Mouse (Mus musculus): ENCODE measurements around the gene Pard3.
"Not testable (repeated sequence)": the region's sequence is repeated elsewhere in the genome, so short reads cannot be mapped to it uniquely, and the experiment has no call there.

Pard3 gene

DNA sequence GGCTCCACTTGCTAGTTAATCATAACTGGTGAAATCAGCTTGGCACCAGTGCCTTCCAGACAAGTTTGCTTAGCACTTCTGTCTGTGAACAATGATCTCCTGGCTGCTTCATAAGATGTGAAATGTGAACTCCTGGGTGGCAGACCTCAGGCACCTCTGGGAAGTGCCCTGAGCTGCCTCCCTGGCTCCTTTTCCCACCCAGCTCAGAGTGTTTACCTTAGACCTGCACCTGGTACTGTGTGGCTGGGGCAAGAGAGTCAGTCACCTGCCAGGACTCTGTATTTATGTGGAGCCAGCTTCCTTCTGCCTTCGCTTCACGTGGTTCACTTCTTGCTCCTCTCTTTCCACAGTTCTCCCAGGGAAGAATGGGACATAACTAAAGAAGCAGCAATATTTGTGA lies 77.3 kb downstream of the Pard3 start:
- DNase-seq: no peak

DNA sequence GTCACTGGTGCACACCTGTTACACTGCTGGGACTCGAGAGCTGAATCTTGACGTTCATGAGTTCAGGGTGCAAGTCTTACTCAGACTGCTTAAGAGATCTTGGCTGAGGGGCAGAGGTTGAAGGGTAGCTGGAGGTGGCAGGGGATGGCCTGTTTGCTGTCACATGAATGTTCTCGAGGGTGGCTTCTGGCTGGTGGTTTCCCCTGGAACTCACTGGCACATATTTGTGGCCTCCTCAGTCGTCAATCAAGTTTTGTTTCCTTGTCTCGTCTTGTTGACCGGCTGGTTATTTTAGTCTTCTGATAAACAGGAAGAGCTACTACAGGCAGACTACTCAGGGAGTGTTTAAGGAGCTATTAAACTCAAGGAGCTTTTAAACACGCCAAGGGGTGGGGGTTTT lies 79.9 kb downstream of the Pard3 start:
- DNase-seq: no peak

DNA sequence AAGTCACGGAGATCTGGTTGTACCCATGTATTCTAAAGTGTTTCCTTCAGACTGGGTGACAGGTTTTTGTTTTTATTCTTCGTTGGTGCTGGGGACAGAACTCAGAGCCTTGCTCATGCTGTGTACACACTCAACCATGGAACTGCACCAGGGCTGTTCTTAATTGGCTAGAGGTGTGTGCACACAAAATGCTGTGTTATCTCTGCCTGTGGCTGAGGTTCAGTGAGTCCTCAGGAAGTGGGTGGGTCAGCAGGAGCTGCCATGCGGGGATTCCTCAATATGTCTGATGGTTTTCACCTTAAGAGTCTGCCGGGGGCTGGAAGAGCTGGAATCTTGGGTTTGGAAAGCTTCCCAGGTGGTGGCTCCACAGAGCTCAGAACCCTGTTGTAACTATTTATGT lies 80.9 kb downstream of the Pard3 start:
- no peak for DNase-seq

DNA sequence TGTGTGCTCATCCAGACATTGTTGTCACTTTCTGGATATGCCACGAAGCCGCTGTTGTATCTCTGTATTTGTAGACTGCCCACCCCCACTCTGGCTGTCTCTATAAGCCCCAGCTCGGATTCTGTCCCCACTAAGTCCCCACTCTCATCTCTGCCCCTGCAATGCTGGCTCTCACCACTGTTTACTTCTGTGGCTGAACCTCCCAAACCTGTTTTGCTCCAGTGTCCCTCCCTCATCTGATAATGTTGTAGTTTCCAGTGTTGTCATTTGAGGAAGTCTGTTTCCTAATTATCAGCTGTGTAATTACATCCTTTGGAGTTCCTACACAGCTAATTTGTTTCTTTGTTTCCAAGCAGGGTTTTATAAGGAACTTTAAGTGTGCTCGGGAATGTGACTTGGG lies 81.4 kb downstream of the Pard3 start:
- DNase-seq: no peak

DNA sequence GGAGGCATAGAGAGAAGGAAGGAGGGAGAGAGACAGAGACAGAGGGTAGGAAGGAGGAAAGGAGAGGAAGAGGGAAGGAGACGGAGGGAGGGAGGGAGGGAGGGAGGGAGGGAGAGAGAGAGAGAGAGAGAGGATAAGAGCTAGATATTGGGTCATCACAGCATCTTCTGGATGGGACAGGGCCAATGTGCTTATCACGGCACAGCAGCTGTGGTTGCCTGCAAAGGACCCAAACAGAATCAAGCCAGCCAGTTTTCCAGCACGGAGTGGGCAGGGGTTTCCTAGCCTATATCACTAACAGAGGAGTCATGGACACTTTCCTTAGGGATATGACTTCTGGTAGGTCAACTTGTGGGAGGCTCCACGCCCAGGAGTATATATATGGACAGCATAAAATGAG lies 82.4 kb downstream of the Pard3 start:
- no peak for DNase-seq

DNA sequence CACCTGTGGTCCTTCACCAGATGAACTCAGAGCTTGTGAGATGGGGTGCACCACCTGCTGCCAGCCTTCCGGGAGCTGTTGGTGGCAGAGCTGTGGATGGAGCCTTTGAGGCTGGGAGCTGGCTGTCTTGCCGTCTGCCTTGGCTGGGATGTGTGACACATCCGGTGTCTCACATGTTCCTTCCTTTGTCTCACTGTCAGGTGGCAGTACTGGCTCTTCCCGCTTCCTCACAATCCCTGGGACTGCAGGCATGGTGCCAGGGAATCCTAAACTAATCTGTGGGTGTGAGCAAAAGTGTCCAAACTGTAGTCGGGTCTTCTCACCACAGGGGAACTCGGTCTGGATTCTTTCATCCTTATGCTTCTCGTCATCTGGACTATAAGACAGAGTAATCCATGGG lies 85.1 kb downstream of the Pard3 start:
- DNase-seq: no peak

DNA sequence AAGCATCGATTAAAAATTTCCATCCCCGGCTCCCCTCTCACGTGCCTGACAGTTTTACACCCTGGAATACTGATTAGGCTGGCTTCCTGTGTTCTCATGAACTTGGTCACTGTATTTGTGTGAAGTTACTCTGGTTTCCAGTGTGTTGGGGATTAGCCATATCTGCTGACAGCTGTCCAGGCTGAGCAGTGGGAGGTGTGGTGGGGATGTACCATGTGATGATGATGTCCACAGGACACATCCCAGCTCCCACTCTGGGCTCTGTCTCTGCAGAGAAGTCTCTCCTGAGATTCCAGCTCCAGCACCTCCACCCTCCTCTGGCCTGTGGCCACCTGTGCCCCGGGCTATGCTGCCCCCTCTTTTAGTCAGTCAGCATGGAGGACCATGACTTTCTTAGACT lies 87.0 kb downstream of the Pard3 start:
- DNase-seq: no peak

DNA sequence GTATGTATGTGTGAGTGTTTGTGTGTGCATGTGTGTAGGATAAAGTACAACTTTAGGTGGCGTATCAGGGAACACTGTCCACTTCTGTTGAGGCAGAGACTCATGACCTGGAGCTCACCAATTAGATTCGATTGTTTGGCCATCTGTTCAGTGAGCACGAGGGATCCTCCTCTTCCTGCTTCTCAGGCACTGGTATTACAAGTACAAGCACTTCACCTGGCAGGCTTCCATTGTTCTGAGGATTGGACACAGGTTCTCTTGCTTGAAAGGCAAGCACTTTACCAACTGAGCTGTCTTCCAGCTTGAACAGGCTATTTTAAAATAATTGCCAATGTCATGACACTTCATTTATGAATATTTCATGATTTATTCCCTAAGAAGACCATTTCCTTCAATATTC lies 88.0 kb downstream of the Pard3 start:
- DNase-seq: no peak

DNA sequence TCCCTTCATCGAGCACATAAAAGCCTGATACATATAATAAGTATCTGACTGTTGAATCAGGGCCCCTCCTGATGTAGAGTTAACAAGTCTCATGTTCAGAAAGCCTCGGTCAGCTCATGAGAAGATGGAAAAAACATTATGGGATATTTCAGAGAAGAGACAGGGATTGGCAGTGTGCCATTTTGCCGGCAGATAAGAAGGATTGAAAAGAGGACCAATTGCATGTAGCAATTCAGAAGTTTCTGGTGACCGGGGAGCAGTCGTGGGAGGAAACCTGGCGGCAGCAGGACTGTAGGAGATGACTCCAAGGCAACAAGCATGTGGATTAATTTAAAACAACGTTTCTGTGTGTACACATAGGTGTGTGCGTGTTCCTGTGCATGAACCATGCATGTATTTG lies 93.4 kb downstream of the Pard3 start:
- DNase-seq: no peak

DNA sequence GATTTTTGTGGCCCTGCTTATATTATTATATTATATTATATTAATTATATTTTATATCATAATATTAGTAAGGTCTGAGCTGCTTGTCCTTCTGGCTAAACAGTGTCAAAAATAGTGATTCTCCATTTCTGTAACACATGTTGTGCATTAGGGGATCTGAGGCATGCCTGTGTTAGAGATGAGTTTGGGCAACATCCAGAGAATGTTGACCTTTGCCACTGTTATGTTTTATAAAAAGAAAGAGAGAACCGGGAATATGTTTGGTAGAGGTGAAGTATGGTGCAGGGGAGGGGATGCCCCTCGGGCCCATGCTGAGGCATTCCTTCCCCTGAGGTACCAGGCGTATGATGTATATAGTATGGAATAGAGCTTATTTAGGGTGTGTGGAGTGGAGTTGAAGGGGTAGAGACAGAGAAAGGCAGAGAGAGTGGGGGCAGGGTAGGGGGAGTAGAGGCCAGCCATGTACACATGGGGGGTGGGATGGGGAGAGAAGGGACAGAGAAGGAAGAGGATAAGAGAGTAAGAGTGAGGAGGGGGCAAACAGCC lies 95.8 kb downstream of the Pard3 start:
- DNase-seq: no peak

DNA sequence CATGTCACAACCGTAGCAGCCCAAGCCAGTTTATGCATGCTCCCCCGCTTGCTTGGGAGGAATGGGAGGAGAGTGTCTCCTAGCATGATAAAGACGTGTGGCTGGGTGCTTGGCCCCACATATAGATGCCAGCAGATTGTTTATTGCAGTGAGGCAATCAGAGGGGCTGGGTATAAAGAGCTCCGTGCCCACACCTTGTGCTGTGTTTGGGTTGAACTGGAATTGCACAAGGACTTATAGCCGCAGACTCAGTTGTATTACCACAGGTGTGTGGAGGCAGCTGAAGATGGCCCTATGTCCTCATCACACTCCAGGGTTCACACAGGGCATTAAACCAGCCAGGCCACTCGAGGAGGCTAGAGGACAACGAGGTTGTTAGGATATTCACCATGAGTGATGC lies 98.2 kb downstream of the Pard3 start:
- no peak for DNase-seq

DNA sequence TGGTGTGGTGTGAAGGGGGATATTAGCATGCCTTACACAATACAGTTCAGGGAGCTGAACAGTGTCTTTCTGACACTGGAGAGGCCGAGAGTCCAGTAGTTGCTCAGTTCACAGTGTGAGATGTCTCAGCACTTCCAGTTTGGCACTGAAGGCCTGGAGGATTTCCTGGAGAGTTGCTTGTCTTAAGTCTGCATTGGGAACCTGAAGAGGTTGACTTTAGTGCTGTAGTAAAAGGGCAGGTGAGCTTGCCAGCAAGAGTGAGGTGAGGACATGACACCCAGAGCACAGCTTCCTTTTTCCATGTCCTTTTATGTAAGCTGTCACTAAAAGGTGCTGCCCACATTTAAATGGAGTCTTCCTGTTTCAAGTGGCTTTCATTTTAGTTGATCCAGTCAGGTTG lies 99.1 kb downstream of the Pard3 start:
- no peak for DNase-seq

DNA sequence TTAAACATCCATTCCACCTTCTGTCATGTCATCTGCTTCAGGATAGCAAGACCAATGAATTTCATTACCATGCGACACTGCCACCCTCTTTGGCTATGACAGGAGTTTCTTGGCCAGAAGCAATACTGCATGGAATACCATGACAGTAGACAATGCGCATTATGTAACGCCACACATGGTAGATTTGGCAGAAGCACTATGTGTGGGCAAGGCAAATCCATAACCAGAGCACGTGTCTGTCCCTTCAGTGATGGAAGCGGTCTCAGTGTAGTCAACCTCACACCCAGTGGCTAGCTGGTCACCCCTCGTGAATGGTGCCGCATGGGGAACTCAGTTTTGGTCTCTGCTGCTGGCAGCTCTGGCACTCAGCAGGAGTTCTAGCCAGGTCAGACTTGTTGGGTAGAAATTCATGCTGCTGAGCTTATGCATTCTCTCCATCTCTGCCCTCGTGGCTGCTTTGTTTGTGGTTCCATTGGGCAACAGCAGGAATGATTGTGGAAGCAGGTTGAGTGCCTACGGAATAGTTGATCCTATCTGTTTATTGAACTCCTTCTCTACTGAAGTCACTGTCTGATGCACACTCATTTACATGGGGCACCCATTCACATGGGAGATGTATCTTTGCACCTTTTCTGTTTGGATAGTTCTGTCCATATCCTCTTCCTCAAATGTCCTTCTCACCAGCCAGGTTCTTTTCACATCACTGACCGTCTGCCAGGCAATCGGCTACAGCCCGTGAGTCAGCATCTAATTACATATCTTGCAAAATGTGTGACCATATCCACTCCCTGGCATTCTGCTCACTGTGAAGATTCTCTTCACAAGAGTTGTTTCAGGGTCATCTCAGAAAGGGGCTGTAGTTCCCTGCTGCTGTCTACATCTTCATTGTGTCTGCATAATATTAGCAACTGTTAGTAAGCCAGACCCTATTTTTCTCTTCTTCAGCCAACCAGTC lies 100.9 kb downstream of the Pard3 start:
- no peak for DNase-seq

DNA sequence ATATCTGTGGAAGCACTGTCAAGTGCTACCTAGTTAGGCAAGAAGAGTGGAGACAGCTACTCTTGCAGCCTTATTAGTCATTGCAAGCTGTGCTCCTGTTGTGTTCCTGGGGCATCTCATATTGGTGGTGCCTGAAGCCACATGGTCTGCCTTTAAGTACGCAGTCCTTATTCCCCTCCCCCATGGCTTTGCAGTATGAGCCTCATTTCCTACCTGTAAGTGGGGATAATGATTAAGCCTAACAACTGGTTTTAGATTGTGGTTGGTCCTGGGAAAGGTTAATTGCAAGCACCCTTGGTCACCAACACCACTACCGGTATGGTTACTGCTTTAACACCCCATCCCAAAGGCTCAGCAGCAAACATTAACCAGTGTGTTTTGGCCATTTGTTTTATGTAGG lies 104.8 kb downstream of the Pard3 start:
- no peak for DNase-seq

DNA sequence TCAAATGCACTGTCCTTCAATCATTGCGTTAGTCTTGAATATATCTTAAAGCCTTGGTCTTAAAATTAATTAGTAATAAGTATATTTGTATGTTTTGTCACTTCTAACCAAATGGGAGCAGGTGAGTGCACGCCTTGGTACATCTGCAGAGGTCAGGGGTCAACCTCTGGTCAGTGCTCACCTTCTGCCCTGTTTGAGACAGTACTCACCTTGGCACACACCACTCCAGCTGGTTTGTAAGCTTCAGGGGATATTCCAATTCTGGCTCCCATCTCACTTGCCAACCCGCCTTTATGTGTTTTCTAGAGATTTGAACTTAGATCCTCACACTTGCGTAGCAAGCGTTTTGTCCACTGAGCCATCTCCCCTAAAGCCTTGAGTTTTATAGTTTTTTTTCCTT lies 105.7 kb downstream of the Pard3 start:
- no peak for DNase-seq

DNA sequence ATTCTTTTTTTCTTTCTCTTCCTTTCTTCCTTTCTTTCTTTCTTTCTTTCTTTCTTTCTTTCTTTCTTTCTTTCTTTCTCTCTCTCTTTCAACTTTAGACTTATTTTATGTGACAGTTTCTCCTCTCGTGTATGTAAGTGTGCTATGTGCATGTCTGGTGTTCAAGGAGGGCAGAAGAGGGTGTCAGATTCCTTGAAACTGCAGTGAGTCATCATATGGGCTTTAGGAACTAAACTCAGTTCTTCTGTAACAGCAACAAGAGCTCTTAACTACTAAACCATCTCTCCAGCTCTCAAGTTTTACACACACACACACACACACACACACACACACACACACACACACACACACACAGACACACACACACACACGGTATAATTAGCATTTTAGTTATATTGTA lies 106.7 kb downstream of the Pard3 start:
- not testable (repeated sequence) for DNase-seq

DNA sequence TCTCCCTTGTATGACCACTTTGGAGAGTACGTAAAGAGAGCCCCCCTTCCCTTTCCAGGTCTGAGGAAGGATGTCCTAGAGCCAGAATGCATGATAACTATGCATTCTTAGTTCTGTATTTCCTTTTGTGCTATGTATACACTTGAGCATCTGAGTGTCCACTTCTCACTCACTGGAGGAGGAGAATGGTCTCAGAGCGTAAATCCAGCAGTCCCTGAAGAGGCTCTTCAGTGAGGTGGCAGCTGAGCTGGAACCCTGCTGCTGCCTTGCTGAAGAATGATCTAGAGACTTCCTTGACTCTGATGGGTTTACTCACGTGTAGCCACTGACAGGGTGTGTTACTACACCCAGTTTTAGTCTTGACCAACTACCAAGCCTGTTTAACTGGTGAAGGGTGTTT lies 107.2 kb downstream of the Pard3 start:
- DNase-seq: no peak

DNA sequence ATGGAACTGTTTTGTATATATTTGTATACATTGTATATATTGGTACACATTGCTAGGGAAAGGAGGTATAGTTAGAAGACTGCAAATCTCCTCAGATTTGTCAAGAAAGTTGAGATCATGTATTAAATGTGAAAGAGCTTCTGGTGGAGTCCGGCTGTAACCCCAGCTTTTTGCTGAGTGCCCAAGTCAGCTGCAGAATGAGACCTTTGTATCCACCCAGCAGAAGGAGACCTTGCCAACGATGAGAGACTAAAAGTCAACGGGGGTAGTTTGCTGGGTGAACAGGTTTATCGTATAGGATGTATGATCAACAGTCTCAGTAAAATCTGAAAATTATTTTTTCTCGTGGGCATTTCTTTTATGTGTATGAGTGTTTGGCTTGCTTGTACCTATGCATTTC lies 109.8 kb downstream of the Pard3 start:
- no peak for DNase-seq

DNA sequence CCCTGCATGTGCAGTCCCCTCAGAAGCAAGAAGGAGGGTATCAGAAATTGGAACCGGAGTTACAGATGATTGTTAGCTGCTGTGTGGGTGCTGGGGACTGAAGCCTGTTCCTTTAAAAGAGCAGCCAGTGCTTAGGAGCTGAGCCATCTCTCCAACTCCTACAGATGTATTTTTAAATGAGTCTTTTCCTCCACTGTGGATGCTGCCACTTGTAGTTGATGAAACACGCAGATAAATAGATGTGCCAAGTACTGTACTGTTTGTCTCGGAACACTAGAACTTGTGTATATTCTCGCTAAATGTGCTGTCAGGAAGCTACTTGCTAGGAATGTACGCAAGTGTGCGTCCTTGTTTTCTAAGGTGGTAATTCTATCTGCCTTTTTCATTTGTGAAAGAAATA lies 110.7 kb downstream of the Pard3 start:
- DNase-seq: no peak

DNA sequence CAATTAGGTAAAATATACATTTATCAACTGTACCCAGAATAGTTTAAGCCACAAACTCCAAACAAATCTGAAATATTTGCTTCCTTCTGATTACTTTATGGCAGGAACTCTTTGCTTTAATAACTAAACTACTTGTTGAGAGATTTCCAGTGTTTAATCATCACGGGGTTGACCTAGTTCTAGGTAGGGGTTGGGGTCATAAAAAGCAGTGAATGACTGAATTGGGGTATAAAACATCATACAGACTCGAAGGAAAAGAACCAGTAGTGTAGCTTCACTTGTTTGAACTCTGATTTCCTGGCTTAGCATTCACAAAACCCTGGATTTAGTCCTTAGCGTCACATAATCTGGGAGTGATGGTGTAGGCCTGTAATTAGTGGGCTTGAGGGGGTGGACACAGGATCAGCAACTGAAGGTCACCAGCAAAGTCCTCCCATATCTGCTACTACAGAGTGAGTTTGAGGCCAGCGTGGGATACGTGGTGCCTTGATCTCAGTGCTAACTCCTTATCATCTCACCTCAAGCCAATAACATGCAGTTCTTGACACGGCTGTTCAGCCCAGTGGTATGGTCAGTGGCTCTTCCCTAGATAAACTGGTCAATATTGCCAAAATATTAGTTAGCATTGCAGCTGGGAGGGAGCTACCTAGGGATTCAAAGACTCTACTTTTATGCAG lies 111.6 kb downstream of the Pard3 start:
- no peak for DNase-seq

DNA sequence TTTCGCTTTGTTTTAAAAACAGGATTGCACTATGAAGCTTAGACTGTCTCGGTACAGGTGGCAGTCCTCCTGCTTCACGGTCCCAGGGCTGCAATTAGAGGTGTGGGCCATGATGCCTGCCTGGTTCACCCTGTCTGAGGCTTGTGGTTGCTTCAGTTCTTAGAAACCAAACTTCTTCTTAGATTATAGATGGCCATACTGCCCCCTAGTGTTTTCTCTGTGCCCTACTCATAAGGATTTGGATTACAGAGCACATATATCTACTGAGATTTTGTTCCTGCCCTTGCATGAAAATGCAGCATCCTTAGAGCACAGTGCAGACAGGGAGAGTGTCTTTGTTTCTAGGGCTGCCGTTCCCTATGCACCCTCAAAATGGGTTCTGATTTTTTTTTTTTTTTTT lies 114.9 kb downstream of the Pard3 start:
- no peak for DNase-seq

DNA sequence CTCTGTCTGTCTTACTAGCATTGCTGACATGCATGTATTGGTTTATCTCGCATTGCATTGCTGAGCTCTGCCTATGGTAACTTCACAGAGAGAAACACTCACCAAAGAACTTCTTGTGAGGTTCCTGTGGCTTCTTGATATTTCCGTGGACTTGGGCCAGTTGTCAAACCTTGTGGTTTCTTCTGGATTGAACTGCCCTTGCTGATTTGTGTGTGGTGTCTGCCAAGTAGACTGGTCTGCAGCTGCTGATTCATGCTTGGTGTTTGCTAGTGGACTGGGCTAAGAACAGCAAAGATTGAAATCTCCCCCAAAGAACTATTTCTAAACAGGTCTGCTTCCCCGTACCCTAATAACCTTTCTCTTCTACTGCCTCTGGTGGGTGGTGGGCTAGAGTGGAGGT lies 117.6 kb downstream of the Pard3 start:
- no peak for DNase-seq

DNA sequence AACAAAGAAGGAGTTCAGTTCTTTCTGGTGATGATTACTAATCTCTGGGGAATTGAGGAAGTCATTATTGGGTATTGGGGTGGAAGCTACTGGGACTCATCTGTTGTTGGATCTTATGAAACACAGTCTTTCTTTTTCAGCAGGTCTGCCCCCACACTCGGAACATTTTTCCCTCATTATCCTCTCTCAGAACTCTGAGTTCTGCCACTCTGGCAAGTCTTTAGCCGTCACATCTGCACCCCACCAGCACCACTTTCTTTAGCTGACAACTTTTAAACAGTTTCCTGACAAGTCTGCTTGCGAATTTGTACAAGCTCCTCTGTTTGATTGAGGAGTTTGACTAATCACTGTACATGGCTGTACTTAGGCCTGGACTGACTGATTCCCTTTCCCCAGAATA lies 118.4 kb downstream of the Pard3 start:
- DNase-seq: no peak

DNA sequence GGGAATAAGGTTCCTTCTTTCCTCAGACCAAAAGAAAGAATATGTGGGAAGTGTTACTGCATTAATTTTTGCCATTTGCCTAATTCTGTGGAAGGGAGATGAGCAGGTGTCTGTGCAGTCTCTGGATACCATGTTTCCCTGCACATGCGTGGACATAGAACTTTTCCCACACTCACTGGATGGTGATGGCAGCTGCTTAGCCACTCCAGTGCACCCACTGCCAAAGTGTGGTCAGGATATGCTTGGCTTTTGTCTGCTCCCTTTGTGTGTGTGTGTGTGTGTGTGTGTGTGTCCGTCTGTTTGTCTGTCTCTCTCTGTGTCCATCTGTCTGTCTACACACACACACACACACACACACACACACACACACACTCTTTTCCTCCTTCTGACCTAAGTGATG lies 119.8 kb downstream of the Pard3 start:
- DNase-seq: no peak
